Mouse (Mus musculus) cerebellum, adult (tissue): ENCODE results near the gene Prkca.
"Not testable (repeated sequence)": the region's sequence is repeated elsewhere in the genome, so short reads cannot be mapped to it uniquely, and the experiment has no call there.

Experiments
- ATAC-seq: cut with Nextera tagmentation; 2 replicates; pipeline ENCODE4 v1.9.2; 2017; ENCODE audit warnings: mild to moderate bottlenecking, moderate library complexity, mixed read lengths; ENCODE audit not compliant: insufficient number of reproducible peaks, low FRiP score, low TSS enrichment

Gene Prkca

GRCm38 (mm10) chr11:108135407-108136159 lies 208.1 kb downstream of the Prkca start:
- ATAC-seq = no peak

- ATAC-seq = no peak
Measured at GRCm38 (mm10) chr11:108128593-108128992, 215.1 kb downstream of the Prkca start.

- ATAC-seq = no peak
Measured at GRCm38 (mm10) chr11:108127908-108128307, 215.8 kb downstream of the Prkca start.

- no peak for ATAC-seq
Measured at GRCm38 (mm10) chr11:108122486-108122885, 221.2 kb downstream of the Prkca start.

GRCm38 (mm10) chr11:108120708-108121107 lies 223.0 kb downstream of the Prkca start:
- no peak for ATAC-seq

GRCm38 (mm10) chr11:108119785-108120184 lies 223.9 kb downstream of the Prkca start:
- ATAC-seq = no peak

GRCm38 (mm10) chr11:108118814-108119213 lies 224.9 kb downstream of the Prkca start:
- no peak for ATAC-seq

GRCm38 (mm10) chr11:108118221-108118620 lies 225.5 kb downstream of the Prkca start:
- ATAC-seq = no peak

GRCm38 (mm10) chr11:108117360-108118050 lies 226.2 kb downstream of the Prkca start:
- no peak for ATAC-seq

- no peak for ATAC-seq
Measured at GRCm38 (mm10) chr11:108114091-108114490, 229.6 kb downstream of the Prkca start.

- ATAC-seq = no peak
Measured at GRCm38 (mm10) chr11:108112437-108112836, 231.3 kb downstream of the Prkca start.

GRCm38 (mm10) chr11:108104085-108104484 lies 239.6 kb downstream of the Prkca start:
- no peak for ATAC-seq

- ATAC-seq = no peak
Measured at GRCm38 (mm10) chr11:108101280-108101950, 242.3 kb downstream of the Prkca start.

- ATAC-seq = no peak
Measured at GRCm38 (mm10) chr11:108098306-108098705, 245.4 kb downstream of the Prkca start.

- no peak for ATAC-seq
Measured at GRCm38 (mm10) chr11:108094796-108095195, 248.9 kb downstream of the Prkca start.

GRCm38 (mm10) chr11:108093248-108093647 lies 250.5 kb downstream of the Prkca start:
- ATAC-seq = no peak

GRCm38 (mm10) chr11:108091238-108091637 lies 252.5 kb downstream of the Prkca start:
- no peak for ATAC-seq

- ATAC-seq = no peak
Measured at GRCm38 (mm10) chr11:108090706-108091105, 253.0 kb downstream of the Prkca start.

- ATAC-seq = no peak
Measured at GRCm38 (mm10) chr11:108088063-108088462, 255.7 kb downstream of the Prkca start.

GRCm38 (mm10) chr11:108087105-108087700 lies 256.5 kb downstream of the Prkca start:
- ATAC-seq = not testable (repeated sequence)

- no peak for ATAC-seq
Measured at GRCm38 (mm10) chr11:108082673-108083072, 261.1 kb downstream of the Prkca start.
